Mouse (Mus musculus) mouse trophoblast stem cell (cell line): ENCODE measurements around the gene Gja3.
"Not testable (repeated sequence)": the region's sequence is repeated elsewhere in the genome, so short reads cannot be mapped to it uniquely, and the experiment has no call there.

Source experiments
- in situ Hi-C, 2 experiments: fragments of 300-500 bp; cut with MseI, MboI; formaldehyde crosslinking; loops; 2 replicates in 1 of 2; 3 replicates in 1 of 2; pipeline ENCODE4 v1.15.1; 2025

Gene Gja3

GRCm38 (mm10) chr14:57034926-57035498 lies 22.9 kb downstream of the Gja3 start:
- in situ Hi-C loops, result no loop called here

GRCm38 (mm10) chr14:57034135-57034534 lies 23.8 kb downstream of the Gja3 start:
- in situ Hi-C loops, result no loop called here

DNA sequence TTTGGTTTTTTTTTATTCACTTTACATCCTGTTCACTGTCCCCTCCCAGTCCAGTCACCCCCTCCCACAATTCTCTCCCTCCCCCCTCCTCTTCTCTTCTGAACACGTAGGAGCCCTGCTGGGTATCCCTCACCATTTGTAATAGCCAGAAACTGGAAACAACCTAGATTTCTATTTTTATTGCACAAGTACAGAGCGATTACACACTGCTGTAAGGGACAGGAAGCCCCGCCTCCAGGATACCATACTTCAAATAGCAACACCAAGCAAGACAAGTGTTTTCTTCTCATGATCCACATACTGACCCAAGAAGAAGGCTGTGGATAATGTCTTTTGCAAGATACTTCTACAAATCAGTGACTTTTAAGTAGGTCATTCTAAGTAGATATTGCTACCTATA lies 25.1 kb downstream of the Gja3 start:
- in situ Hi-C loops, result no loop called here

- in situ Hi-C loops, result no loop called here
These were observed 39.5 kb downstream of the Gja3 start for GRCm38 (mm10) chr14:57018436-57018835.

- in situ Hi-C loops, result not testable (repeated sequence)
These were observed 41.1 kb downstream of the Gja3 start for GRCm38 (mm10) chr14:57016806-57017205.

DNA sequence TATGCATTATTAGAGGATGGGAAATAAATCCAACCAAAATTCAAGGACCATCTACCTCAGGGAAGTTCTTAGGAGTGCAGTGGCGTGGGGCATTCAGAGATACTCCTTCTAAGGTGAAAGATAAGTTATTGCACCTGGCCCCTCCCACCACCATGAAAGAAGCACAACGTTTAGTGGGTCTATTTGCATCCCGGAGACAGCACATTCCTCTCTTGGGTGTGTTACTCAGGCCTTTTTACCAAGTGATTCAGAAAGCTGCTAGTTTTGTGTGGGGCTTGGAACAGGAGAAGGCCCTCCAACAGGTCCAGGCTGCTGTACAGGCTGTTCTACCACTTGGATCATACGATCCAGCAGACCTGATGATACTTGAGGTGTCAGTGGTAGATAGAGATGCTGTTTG lies 69.3 kb downstream of the Gja3 start:
- in situ Hi-C loops, result no loop called here
